Mouse (Mus musculus) kidney, adult 8-10 months (tissue): Measurements from ENCODE around the gene Gm49601.

Experiments used
- DNase-seq, 2 experiments: peaks; one replicate each; pipeline ENCODE4 v3.0.0; 2022

Gene Gm49601

GRCm38 (mm10) chr16:18605705-18606104 lies 20.5 kb downstream of the Gm49601 start:
- no peak for DNase-seq

GRCm38 (mm10) chr16:18604267-18604701 lies 21.9 kb downstream of the Gm49601 start:
- DNase-seq: peak; percentile 21 to 38

- no peak for DNase-seq
Measured at GRCm38 (mm10) chr16:18601447-18601846, 24.8 kb downstream of the Gm49601 start.

GRCm38 (mm10) chr16:18598006-18598405 lies 28.2 kb downstream of the Gm49601 start:
- no peak for DNase-seq

- no peak for DNase-seq
Measured at GRCm38 (mm10) chr16:18596255-18596654, 30.0 kb downstream of the Gm49601 start.

GRCm38 (mm10) chr16:18593930-18594329 lies 32.3 kb downstream of the Gm49601 start:
- no peak for DNase-seq

GRCm38 (mm10) chr16:18591047-18592018 lies 34.9 kb downstream of the Gm49601 start:
- no peak for DNase-seq

GRCm38 (mm10) chr16:18589804-18590790 lies 36.1 kb downstream of the Gm49601 start, which contains the start of gene Tbx1:
TSS of gene Tbx1 (minus strand) at chr16:18590671.
- peak in 1 of 2 experiments; percentile 18 for DNase-seq

- no peak for DNase-seq
Measured at GRCm38 (mm10) chr16:18589080-18589621, 37.1 kb downstream of the Gm49601 start.

GRCm38 (mm10) chr16:18588738-18589055 lies 37.5 kb downstream of the Gm49601 start:
- no peak for DNase-seq

- DNase-seq: no peak
Measured at GRCm38 (mm10) chr16:18587847-18588737, 38.1 kb downstream of the Gm49601 start.

GRCm38 (mm10) chr16:18586906-18587546 lies 39.2 kb downstream of the Gm49601 start:
- no peak for DNase-seq

GRCm38 (mm10) chr16:18586076-18586905 lies 39.9 kb downstream of the Gm49601 start:
- DNase-seq: no peak

GRCm38 (mm10) chr16:18585676-18586075 lies 40.6 kb downstream of the Gm49601 start:
- DNase-seq: no peak

- DNase-seq: no peak
Measured at GRCm38 (mm10) chr16:18584901-18585510, 41.2 kb downstream of the Gm49601 start.

- no peak for DNase-seq
Measured at GRCm38 (mm10) chr16:18583673-18584357, 42.4 kb downstream of the Gm49601 start.

- DNase-seq: no peak
Measured at GRCm38 (mm10) chr16:18583169-18583568, 43.1 kb downstream of the Gm49601 start.

GRCm38 (mm10) chr16:18582426-18583148 lies 43.6 kb downstream of the Gm49601 start:
- DNase-seq: no peak
